Mouse (Mus musculus) lung, postnatal 36 days (tissue): ENCODE measurements around the gene Tmem199.

Source experiments
- DNase-seq: peaks from one replicate; pipeline ENCODE4 v3.0.0; 2022; ENCODE audit warnings: mixed read lengths

The Tmem199 gene

GRCm38 (mm10) chr11:78471326-78472103 is 40.5 kb downstream of the Tmem199 start:
- DNase-seq: no peak

- no peak for DNase-seq
Observed at GRCm38 (mm10) chr11:78467932-78468331, 44.0 kb downstream of the Tmem199 start.

- no peak for DNase-seq
Observed at GRCm38 (mm10) chr11:78467515-78467914, 44.5 kb downstream of the Tmem199 start.

GRCm38 (mm10) chr11:78466242-78466912 is 45.6 kb downstream of the Tmem199 start:
- no peak for DNase-seq

- DNase-seq: peak; percentile 89
Observed at GRCm38 (mm10) chr11:78465568-78466180, 46.3 kb downstream of the Tmem199 start, which contains the start of gene Slc46a1. TSS of gene Slc46a1 (plus strand) at chr11:78465697.

DNA sequence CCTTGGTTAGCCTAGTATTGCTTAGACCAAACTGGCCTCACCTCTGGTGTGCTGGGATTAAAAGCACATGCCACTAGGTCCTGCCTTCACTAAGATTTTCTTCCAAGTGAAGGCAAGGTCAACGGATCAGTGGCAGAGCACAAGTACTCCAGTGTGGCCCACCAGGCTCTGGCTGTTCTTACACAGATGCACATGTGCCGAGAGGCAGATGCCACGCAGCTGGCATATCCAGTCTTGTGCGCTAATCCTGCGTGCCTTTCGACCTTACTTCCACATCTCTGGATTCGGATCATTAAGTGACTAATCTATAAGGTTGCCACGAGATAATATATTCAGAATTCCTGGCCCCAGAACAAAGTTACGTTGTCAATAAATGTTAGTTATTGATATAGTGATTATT is 46.9 kb downstream of the Tmem199 start:
- DNase-seq: no peak

DNA sequence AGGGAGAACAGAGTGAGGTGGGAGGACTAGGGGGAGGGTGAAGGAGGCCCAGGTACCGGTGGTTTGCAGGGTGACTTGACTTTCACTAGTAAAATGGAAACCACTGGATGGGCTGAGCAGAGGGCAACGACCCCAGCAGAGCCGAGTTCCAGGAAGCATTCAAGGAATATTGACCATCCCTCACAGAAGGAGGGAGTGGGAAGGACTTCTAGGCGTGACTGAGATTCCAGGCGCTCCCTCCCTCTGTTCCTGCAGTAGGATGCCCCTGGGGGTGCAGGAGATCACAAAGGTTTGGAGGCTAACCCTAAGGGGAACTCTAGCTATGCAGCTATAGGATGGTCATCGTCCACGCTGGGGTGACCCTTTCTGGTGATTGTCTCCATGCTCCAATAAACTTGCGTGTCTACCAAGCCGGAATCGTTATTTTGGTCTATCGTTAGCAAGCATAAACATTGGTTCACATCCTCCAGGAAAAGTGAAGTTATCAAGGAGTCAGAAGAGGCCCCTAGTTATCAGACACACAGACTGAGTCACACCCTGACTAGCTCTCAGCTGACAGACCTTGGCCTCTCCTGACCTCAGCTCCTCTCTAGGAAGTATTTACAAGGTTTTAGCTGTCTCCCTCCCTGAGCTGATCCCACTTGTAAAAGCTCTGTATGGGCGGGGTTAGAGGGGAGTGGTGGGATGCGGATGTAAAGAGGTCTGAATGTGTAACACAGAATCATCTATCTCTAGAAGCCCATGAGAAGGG is 48.5 kb downstream of the Tmem199 start:
- DNase-seq: no peak

DNA sequence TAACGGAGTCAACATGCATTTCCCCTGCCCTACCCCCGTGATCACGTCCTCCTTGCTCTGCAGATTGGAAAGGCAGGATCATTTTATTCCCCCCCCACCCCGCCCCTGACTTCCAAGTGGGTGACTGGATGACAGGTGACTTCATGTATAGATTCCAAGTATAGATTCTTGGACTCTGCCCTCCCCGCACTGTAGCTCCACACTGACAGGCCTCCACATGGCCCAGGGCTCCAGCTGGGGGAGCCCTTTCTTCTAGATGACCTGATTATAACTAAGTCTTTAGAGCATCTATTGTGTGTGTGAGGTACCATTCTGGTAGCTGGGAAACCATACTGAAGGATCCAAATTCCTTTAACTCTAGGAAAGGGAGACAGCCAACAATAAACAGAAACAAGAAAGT is 49.3 kb downstream of the Tmem199 start:
- DNase-seq: no peak

GRCm38 (mm10) chr11:78461894-78462293 is 50.1 kb downstream of the Tmem199 start:
- no peak for DNase-seq

GRCm38 (mm10) chr11:78458740-78459139 is 53.2 kb downstream of the Tmem199 start:
- DNase-seq: no peak
